Mouse (Mus musculus): ENCODE results near the gene Sec63. TPM values are rescaled to one million over a fixed set of nuclear protein-coding genes. Genes with fewer than 3 reads are reported as not detected.
A peak's percentile ranks its signal among the peaks of the same experiment; 100 is the strongest.

Sec63 gene
- polyA plus RNA-seq (2015; fragmentation: Nextera tagmentation; extraction: Ambion mirVana) = 21.3 and 25.0 TPM in 2 replicates

GRCm38 (mm10) chr10:42760999-42761900, at the start of gene Sec63:
Gene Sec63 (plus strand): TSS chr10:42761496.
- DNase-seq (ENCODE audit: low spot score) = peak; percentile 95

GRCm38 (mm10) chr10:42714676-42715075, 46.6 kb upstream of the Sec63 start:
- no peak for DNase-seq (ENCODE audit: low spot score)

- no peak for DNase-seq (ENCODE audit: low spot score)
Measured at GRCm38 (mm10) chr10:42715366-42716035, 45.8 kb upstream of the Sec63 start.

- no peak for DNase-seq (ENCODE audit: low spot score)
Measured at GRCm38 (mm10) chr10:42722116-42722515, 39.2 kb upstream of the Sec63 start.

- no peak for DNase-seq (ENCODE audit: low spot score)
Measured at GRCm38 (mm10) chr10:42723275-42724232, 37.7 kb upstream of the Sec63 start.

GRCm38 (mm10) chr10:42729607-42730006, 31.7 kb upstream of the Sec63 start:
- DNase-seq (ENCODE audit: low spot score) = no peak

- DNase-seq (ENCODE audit: low spot score) = peak; percentile 45
Measured at GRCm38 (mm10) chr10:42734546-42735060, 26.7 kb upstream of the Sec63 start.

GRCm38 (mm10) chr10:42751813-42752212, 9.5 kb upstream of the Sec63 start:
- no peak for DNase-seq (ENCODE audit: low spot score)

- no peak for DNase-seq (ENCODE audit: low spot score)
Measured at GRCm38 (mm10) chr10:42754341-42754740, 7.0 kb upstream of the Sec63 start.

- DNase-seq (ENCODE audit: low spot score) = no peak
Measured at GRCm38 (mm10) chr10:42759741-42760140, 1.6 kb upstream of the Sec63 start.

- DNase-seq (ENCODE audit: low spot score) = no peak
Measured at GRCm38 (mm10) chr10:42760329-42760728, 967 bp upstream of the Sec63 start.

GRCm38 (mm10) chr10:42761901-42762669, 789 bp downstream of the Sec63 start:
- DNase-seq (ENCODE audit: low spot score) = peak; percentile 86

- no peak for DNase-seq (ENCODE audit: low spot score)
Measured at GRCm38 (mm10) chr10:42762670-42763058, 1.4 kb downstream of the Sec63 start.

- no peak for DNase-seq (ENCODE audit: low spot score)
Measured at GRCm38 (mm10) chr10:42763246-42763645, 1.9 kb downstream of the Sec63 start.

- DNase-seq (ENCODE audit: low spot score) = no peak
Measured at GRCm38 (mm10) chr10:42765344-42765743, 4.0 kb downstream of the Sec63 start.

GRCm38 (mm10) chr10:42775450-42775849, 14.2 kb downstream of the Sec63 start:
- DNase-seq (ENCODE audit: low spot score) = no peak

- DNase-seq (ENCODE audit: low spot score) = no peak
Measured at GRCm38 (mm10) chr10:42780753-42781152, 19.5 kb downstream of the Sec63 start.

GRCm38 (mm10) chr10:42781672-42782071, 20.4 kb downstream of the Sec63 start:
- no peak for DNase-seq (ENCODE audit: low spot score)

- no peak for DNase-seq (ENCODE audit: low spot score)
Measured at GRCm38 (mm10) chr10:42800922-42801321, 39.6 kb downstream of the Sec63 start.

- no peak for DNase-seq (ENCODE audit: low spot score)
Measured at GRCm38 (mm10) chr10:42825923-42826322, 64.6 kb downstream of the Sec63 start.
